Mouse (Mus musculus): Measurements from ENCODE around the gene Gata5. TPM values are rescaled to one million over a fixed set of nuclear protein-coding genes. Genes with fewer than 3 reads are reported as not detected.

Gata5 gene
- polyA plus RNA-seq, 1 experiment from 2014 or later = 9.7 TPM

DNA sequence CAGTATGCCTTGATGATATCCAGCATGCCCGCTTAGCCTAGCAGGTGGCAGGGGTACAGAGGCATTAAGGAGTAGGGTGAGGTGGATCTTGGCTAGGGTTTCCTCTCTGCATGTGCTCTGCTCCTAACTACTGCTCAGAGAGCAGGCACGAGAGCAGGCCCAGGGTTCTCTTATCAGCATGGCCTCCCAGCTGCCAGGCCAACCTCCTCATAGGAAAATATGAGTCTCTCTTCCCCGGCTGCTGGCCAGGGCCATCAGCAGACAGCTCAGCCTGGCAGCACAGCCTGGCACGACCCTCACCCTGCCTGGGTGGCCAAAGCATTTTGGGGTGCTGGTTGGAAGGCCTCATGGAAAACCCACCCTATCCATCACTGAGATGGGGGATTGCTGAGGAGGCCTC is 23.4 kb downstream of the Gata5 start:
- WGBS = 28% methylated on average over 4 of the region's 4 CpGs
- no peak overlapping the region for H3K9ac ChIP-seq (ENCODE audit: low read length)
- H3K27ac ChIP-seq (replicated peaks in 1 of 2; ENCODE audit: control insufficient read depth in 1 of 2, insufficient read depth in 1 of 2, low read depth in 2 of 2, low read length in 2 of 2) = peak overlapping the region; percentile 3 to 39; a peak in 2 of 4 replicates
- no peak overlapping the region for H3K4me3 ChIP-seq (ENCODE audit: control insufficient read depth in 1 of 2, insufficient read depth in 1 of 2, low read depth in 1 of 2, low read length in 2 of 2)
- no peak overlapping the region for H3K4me2 ChIP-seq (ENCODE audit: low read length)
- H3K27me3 ChIP-seq (ENCODE audit: control insufficient read depth, insufficient read depth, low read length) = no peaks in the 10 kb centered on the region
- H3K36me3 ChIP-seq (ENCODE audit: control insufficient read depth, insufficient read depth, low read length) = no peaks in the 10 kb centered on the region
- H3K4me1 ChIP-seq (ENCODE audit: control insufficient read depth in 2 of 2, insufficient read depth in 2 of 2, low read length in 2 of 2) = peaks cover 7 to 14% of the 10 kb centered on the region in 2 experiments; a peak in 2 of 4 replicates
- no peaks in the 10 kb centered on the region for H3K9me3 ChIP-seq (ENCODE audit: control insufficient read depth, low read length)
- peak; percentile 48; the same call in 1 of the 2 replicates for ATAC-seq (ENCODE audit: insufficient number of reproducible peaks, insufficient read depth, low FRiP score, low read depth)

DNA sequence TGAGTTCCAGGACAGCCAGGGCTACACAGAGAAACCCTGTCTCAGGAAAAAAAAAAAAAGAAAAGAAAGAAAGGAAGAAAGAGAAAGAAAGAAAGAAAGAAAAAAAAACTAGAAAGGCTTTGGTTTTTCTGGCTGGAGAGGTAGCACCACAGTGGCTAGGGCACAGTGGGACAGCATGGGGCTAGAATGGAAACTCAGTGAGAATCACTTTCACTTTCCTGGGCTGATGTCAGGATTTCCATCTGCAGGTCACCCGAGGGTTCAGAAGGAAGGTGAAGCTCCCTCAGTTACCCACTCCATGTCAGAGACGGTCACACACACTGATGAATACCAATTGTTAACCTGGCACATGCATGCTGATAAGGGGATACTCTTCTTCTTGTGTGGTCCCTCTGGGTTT is 26.8 kb downstream of the Gata5 start:
- no peaks in the 10 kb centered on the region for H3K36me3 ChIP-seq (ENCODE audit: control insufficient read depth, insufficient read depth, low read length)
- H3K4me2 ChIP-seq (ENCODE audit: low read length) = no peak overlapping the region
- H3K4me3 ChIP-seq (ENCODE audit: control insufficient read depth in 1 of 2, insufficient read depth in 1 of 2, low read depth in 1 of 2, low read length in 2 of 2) = no peak overlapping the region
- 46% methylated on average over 2 of the region's 2 CpGs for WGBS
- no peak for ATAC-seq (ENCODE audit: insufficient number of reproducible peaks, insufficient read depth, low FRiP score, low read depth)
- H3K9me3 ChIP-seq (ENCODE audit: control insufficient read depth, low read length) = peaks cover 7% of the 10 kb centered on the region; the same call in 1 of the 2 replicates
- no peak overlapping the region for H3K9ac ChIP-seq (ENCODE audit: low read length)
- no peak overlapping the region for H3K27ac ChIP-seq (replicated peaks in 1 of 2; ENCODE audit: control insufficient read depth in 1 of 2, insufficient read depth in 1 of 2, low read depth in 2 of 2, low read length in 2 of 2)
- peaks cover 10 to 14% of the 10 kb centered on the region in 2 experiments; a peak in 2 of 4 replicates for H3K4me1 ChIP-seq (ENCODE audit: control insufficient read depth in 2 of 2, insufficient read depth in 2 of 2, low read length in 2 of 2)
- H3K27me3 ChIP-seq (ENCODE audit: control insufficient read depth, insufficient read depth, low read length) = no peaks in the 10 kb centered on the region

DNA sequence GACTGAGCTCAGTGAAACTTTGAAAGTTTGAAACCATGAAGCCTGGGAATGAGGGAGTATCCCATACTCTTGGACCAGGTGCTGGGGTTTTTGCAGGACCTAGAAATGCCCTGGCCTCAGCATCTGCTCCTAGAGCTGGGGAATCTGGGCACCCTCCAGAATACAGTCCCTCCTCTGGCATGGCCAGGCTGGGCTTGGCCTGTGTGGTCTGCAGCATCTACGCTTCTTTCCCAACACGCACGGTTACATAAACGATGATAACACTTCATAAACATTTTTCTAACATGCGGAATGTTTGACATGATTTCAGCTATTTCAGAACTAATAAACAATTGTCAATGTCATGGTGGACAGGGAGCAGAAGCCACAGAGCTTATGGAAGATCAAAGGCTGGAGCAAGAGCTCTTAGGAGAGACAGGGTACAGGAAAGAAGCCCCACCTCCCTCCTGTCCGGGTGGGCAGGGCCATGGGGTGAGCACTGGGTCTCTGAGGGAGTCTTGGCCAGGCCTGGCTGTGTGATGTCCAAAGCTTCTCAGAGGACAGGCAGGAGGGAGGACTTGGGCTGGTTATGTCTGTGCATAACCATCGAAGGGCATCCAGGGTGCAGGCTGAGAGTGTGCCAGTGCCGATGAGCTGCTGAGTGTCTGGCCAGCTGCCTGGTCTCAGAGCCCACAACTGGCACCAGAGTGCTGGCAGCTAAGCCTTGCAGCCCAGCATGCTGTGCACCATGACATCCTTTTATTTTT is 27.9 kb downstream of the Gata5 start:
- no peak for ATAC-seq (ENCODE audit: insufficient number of reproducible peaks, insufficient read depth, low FRiP score, low read depth)
- Histone ChIP-seq H3K9me3 (ENCODE audit: control insufficient read depth, low read length) (peaks cover 16% of the 10 kb centered on the region; the same call in 1 of the 2 replicates), H3K4me3 (ENCODE audit: control insufficient read depth in 1 of 2, insufficient read depth in 1 of 2, low read depth in 1 of 2, low read length in 2 of 2) (no peak overlapping the region), H3K4me1 (ENCODE audit: control insufficient read depth in 2 of 2, insufficient read depth in 2 of 2, low read length in 2 of 2) (peaks cover 10 to 12% of the 10 kb centered on the region in 2 experiments; a peak in 2 of 4 replicates), H3K36me3 (ENCODE audit: control insufficient read depth, insufficient read depth, low read length) (no peaks in the 10 kb centered on the region), H3K9ac (ENCODE audit: low read length) (no peak overlapping the region), H3K27ac (replicated peaks in 1 of 2; ENCODE audit: control insufficient read depth in 1 of 2, insufficient read depth in 1 of 2, low read depth in 2 of 2, low read length in 2 of 2) (no peak overlapping the region), H3K27me3 (ENCODE audit: control insufficient read depth, insufficient read depth, low read length) (no peaks in the 10 kb centered on the region), H3K4me2 (ENCODE audit: low read length) (no peak overlapping the region)
- WGBS = 67% methylated on average over 8 of the region's 8 CpGs

DNA sequence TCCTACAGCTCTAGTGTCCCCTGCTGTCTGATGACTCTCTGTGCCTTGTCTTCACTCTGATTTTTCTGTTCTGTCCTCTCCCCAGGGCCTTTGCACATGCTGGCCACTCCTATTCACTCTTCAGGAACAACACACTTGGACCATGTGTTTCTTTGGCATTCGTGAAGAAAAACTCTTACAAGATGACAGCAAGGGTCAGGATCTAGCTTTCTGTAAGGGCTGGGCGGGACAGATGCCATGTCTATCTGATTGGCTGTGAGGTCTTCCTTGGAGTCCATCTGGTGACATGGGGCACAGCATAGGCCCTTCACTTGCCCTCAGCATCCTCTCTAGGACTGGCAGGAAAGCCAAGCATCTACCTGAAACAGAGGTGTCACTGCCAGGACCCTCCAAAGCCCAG is 28.5 kb downstream of the Gata5 start:
- no peak overlapping the region for H3K4me2 ChIP-seq (ENCODE audit: low read length)
- no peaks in the 10 kb centered on the region for H3K36me3 ChIP-seq (ENCODE audit: control insufficient read depth, insufficient read depth, low read length)
- ATAC-seq (ENCODE audit: insufficient number of reproducible peaks, insufficient read depth, low FRiP score, low read depth) = no peak
- H3K9ac ChIP-seq (ENCODE audit: low read length) = no peak overlapping the region
- H3K27me3 ChIP-seq (ENCODE audit: control insufficient read depth, insufficient read depth, low read length) = no peaks in the 10 kb centered on the region
- 75% methylated on average over 2 of the region's 2 CpGs for WGBS
- peaks cover 4 to 6% of the 10 kb centered on the region in 2 experiments; a peak in 2 of 4 replicates for H3K4me1 ChIP-seq (ENCODE audit: control insufficient read depth in 2 of 2, insufficient read depth in 2 of 2, low read length in 2 of 2)
- no peak overlapping the region for H3K27ac ChIP-seq (replicated peaks in 1 of 2; ENCODE audit: control insufficient read depth in 1 of 2, insufficient read depth in 1 of 2, low read depth in 2 of 2, low read length in 2 of 2)
- H3K9me3 ChIP-seq (ENCODE audit: control insufficient read depth, low read length) = peaks cover 20% of the 10 kb centered on the region; the same call in 1 of the 2 replicates
- no peak overlapping the region for H3K4me3 ChIP-seq (ENCODE audit: control insufficient read depth in 1 of 2, insufficient read depth in 1 of 2, low read depth in 1 of 2, low read length in 2 of 2)

DNA sequence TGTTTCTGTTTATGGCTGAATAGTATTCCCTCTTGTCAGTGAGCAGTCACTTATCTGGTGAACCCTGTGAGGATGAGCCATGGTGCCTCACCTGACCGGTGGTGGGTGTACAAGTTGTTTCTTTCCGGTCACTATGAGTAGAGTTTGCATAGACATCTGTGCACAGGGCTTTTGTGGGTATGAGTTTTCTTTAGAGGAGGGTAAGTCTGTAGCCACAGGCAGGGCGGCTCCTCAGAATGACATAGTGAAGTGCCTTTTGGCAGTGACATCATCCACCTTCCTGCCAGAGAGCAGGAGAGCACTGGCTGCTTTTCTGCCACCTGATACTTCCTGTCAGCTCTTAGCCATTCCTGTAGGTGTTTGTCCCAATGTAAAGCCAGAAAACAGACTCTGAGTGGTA is 29.0 kb downstream of the Gata5 start:
- no peak overlapping the region for H3K4me2 ChIP-seq (ENCODE audit: low read length)
- H3K9ac ChIP-seq (ENCODE audit: low read length) = no peak overlapping the region
- H3K27me3 ChIP-seq (ENCODE audit: control insufficient read depth, insufficient read depth, low read length) = no peaks in the 10 kb centered on the region
- H3K27ac ChIP-seq (replicated peaks in 1 of 2; ENCODE audit: control insufficient read depth in 1 of 2, insufficient read depth in 1 of 2, low read depth in 2 of 2, low read length in 2 of 2) = no peak overlapping the region
- H3K9me3 ChIP-seq (ENCODE audit: control insufficient read depth, low read length) = peaks cover 20% of the 10 kb centered on the region; the same call in 1 of the 2 replicates
- no peak overlapping the region for H3K4me3 ChIP-seq (ENCODE audit: control insufficient read depth in 1 of 2, insufficient read depth in 1 of 2, low read depth in 1 of 2, low read length in 2 of 2)
- H3K36me3 ChIP-seq (ENCODE audit: control insufficient read depth, insufficient read depth, low read length) = no peaks in the 10 kb centered on the region
- WGBS = 69% methylated on average over 3 of the region's 3 CpGs
- H3K4me1 ChIP-seq (ENCODE audit: control insufficient read depth in 2 of 2, insufficient read depth in 2 of 2, low read length in 2 of 2) = peaks cover 1 to 4% of the 10 kb centered on the region in 2 experiments; a peak in 2 of 4 replicates
- ATAC-seq (ENCODE audit: insufficient number of reproducible peaks, insufficient read depth, low FRiP score, low read depth) = no peak

DNA sequence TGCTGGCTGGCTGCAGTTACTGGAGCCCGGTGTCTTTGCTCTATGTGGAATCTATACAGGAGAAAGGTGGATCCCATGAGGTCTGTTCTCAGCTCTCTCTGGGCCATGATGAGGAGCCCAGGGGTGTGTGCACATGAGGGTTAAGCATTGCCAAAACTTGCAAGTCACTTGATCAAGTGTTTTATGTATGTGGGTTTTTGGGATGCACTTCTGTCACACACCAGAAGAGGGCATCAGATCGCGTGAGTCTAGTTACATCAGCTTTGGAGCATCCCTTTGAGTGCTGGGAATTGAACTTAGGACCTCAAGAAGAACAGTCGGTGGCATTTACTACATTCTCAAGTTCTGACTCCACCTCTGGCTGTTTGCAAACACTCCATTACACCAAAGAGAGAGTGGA is 29.9 kb downstream of the Gata5 start:
- no peak overlapping the region for H3K4me2 ChIP-seq (ENCODE audit: low read length)
- H3K9me3 ChIP-seq (ENCODE audit: control insufficient read depth, low read length) = peaks cover 20% of the 10 kb centered on the region; the same call in 1 of the 2 replicates
- H3K36me3 ChIP-seq (ENCODE audit: control insufficient read depth, insufficient read depth, low read length) = no peaks in the 10 kb centered on the region
- peaks cover 0 to 5% of the 10 kb centered on the region in 2 experiments; a peak in 2 of 4 replicates for H3K4me1 ChIP-seq (ENCODE audit: control insufficient read depth in 2 of 2, insufficient read depth in 2 of 2, low read length in 2 of 2)
- no peak overlapping the region for H3K27ac ChIP-seq (replicated peaks in 1 of 2; ENCODE audit: control insufficient read depth in 1 of 2, insufficient read depth in 1 of 2, low read depth in 2 of 2, low read length in 2 of 2)
- WGBS = 57% methylated on average over 4 of the region's 4 CpGs
- no peak for ATAC-seq (ENCODE audit: insufficient number of reproducible peaks, insufficient read depth, low FRiP score, low read depth)
- no peaks in the 10 kb centered on the region for H3K27me3 ChIP-seq (ENCODE audit: control insufficient read depth, insufficient read depth, low read length)
- H3K9ac ChIP-seq (ENCODE audit: low read length) = no peak overlapping the region
- H3K4me3 ChIP-seq (ENCODE audit: control insufficient read depth in 1 of 2, insufficient read depth in 1 of 2, low read depth in 1 of 2, low read length in 2 of 2) = no peak overlapping the region

DNA sequence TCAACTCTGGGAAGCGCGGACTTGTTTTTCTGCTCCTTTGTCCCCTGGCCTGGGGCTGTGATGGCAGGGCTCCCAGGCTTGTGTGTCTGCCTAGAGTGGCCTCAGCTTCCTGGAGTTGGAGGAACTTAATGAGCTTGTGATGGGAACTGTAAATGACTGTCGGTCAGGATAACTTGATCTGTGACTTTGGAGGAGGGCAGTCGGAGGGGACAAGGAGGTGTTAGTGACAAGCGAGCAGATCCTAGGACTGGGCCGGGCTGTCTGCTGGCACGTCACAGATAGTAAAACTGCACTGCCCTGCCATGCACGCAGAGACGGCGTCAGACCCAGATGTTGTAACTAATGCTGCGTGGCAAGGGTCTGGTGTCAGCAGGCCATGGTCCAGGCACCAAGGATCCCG is 31.0 kb downstream of the Gata5 start:
- ATAC-seq (ENCODE audit: insufficient number of reproducible peaks, insufficient read depth, low FRiP score, low read depth) = no peak
- Histone ChIP-seq H3K27ac (replicated peaks in 1 of 2; ENCODE audit: control insufficient read depth in 1 of 2, insufficient read depth in 1 of 2, low read depth in 2 of 2, low read length in 2 of 2) (no peak overlapping the region), H3K4me2 (ENCODE audit: low read length) (no peak overlapping the region), H3K4me1 (ENCODE audit: control insufficient read depth in 2 of 2, insufficient read depth in 2 of 2, low read length in 2 of 2) (peaks cover 0 to 5% of the 10 kb centered on the region in 2 experiments; a peak in 2 of 4 replicates), H3K4me3 (ENCODE audit: control insufficient read depth in 1 of 2, insufficient read depth in 1 of 2, low read depth in 1 of 2, low read length in 2 of 2) (no peak overlapping the region), H3K9ac (ENCODE audit: low read length) (no peak overlapping the region), H3K36me3 (ENCODE audit: control insufficient read depth, insufficient read depth, low read length) (no peaks in the 10 kb centered on the region), H3K9me3 (ENCODE audit: control insufficient read depth, low read length) (peaks cover 20% of the 10 kb centered on the region; the same call in 1 of the 2 replicates), H3K27me3 (ENCODE audit: control insufficient read depth, insufficient read depth, low read length) (no peaks in the 10 kb centered on the region)
- 54% methylated on average over 12 of the region's 12 CpGs for WGBS

Data from heart, embryonic 14.5 days (tissue).